Mouse (Mus musculus) neural tube, embryonic 10.5 days (tissue): ENCODE data around the gene Ccdc82.

Experiments used
- DNase-seq: peaks from one replicate; pipeline ENCODE4 v3.0.0-alpha.2; 2017; ENCODE audit warnings: low spot score; ENCODE audit errors: extremely low spot score

Ccdc82 gene

DNA sequence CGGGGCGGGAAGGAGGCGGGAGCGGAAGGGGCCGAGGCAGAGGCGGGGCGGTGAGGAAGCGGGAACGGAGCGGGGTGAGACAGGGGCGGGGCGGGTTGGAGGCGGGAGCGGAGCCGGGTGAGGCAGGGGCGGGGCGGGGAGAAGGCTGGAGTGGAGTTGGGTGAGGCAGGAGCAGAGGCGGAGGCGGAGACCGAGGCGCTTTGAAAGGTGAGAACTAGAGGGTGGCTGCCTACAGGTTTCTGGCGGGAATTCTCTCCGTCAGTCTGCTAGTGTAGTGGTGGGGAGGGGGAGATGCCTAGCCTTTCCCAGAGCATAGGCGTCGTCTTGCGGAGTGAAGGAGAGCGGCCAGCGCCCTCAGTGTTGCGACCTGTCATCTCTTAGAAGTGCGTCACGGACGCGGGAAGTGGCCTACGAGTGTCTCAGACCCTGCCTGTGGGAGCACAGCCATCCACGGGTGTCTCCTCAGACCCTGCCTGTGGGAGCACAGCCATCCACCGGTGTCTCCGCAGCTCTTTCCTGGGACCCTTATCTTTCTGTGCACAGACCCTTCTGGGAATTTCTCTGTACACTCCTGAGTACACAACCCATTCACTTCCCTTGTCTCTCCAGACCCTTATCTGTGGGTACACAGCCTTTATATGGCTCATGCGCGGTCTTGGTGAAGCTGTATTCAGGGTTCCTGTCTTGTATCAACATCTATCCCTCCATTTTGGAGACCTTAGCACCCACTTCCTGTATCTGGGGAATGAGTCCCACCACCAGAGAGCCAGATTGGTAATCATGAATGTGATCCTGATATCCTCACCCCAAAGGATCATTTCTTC is at the start of gene Ccdc82:
Ccdc82 (plus strand) TSS at position 141 of the 824 bp plus-strand sequence.
- peak; percentile 92 for DNase-seq

DNA sequence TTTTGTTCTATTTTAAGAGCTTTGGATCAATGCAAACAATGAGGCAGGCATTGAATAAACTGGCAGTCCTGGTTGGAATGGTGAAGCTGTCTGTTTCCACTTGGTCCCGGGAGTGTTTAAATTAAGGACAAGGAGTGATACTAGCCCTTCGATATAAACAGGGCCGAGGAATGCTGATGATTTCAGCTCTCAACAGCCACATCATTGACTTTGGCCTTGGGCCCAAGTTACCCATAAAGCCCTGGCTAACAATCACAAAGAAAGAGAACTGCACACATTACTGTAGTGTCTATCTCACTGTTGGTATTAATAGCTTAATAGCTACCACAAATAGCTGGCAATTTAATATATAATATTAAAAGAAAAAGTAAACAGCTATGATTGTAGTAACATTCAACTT is 46.7 kb upstream of the Ccdc82 start:
- no peak for DNase-seq

DNA sequence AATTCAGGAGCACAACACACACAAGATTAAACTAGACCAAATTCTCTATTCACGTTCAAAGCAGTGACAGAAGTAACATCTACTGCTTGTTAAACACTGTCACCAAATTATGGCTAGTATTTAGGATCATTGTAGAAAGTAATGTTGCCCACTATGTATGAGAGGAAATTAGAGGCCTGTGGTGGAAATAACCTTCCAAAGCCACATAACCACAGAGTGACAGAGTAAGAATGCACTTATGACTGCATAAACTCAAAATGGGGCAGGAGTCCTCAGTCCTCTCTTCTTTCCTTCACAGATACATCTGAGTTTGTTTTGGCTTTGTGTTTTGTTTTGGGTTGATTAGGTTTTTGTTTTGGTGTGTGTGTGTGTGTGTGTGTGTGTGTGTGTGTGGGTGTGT is 43.6 kb upstream of the Ccdc82 start:
- no peak for DNase-seq

DNA sequence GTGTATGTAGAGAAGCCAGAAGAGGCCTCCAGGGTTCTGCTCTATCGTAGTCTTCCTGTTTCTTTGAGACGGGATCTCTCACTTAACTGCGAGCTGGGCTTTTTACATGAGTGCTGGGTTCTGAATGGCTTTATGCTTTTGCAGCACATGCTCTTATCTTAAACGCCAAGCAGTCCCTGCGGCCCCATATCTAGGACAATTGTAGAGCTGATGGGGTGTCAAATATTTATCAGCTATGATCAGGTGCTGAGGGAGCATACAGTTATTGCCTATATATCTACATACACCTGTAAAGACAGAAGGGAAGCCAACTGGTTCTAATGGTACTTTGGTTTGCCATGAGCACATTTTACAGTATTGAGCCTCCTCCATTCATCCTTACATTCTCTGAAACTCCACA is 43.1 kb upstream of the Ccdc82 start:
- no peak for DNase-seq

DNA sequence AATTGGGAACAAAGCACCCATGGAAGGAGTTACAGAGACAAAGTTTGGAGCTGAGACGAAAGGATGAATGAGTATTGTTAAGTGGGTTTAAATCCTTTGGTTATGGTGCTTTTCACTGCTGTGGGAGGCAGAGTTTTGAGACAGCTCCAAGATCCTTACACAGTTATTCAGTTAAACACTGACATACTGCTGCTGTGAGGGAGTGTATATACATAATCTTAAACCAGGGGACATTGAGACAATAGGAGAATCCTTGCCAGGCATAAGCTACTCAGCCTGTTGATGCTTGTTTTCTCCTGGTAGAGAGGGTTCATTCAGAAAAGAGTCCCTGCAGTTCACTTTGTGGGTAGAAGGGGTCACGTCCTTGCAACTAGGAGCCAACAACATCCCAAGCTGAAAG is 40.4 kb upstream of the Ccdc82 start:
- no peak for DNase-seq

DNA sequence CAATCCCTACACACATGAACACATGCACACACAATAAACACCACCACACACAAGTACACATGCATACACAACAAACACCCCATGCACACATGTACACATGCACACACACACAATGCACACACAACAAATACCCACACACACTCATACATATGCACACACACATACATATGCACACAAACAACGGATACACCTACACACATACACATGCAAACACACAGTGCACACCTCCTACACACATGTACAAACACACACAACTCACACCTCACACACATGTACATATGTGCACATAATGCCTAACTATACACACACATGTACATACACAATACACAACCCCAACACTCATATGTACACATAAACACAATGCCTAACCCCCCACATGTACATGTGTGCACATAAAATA is 20.9 kb upstream of the Ccdc82 start:
- DNase-seq, result no peak

DNA sequence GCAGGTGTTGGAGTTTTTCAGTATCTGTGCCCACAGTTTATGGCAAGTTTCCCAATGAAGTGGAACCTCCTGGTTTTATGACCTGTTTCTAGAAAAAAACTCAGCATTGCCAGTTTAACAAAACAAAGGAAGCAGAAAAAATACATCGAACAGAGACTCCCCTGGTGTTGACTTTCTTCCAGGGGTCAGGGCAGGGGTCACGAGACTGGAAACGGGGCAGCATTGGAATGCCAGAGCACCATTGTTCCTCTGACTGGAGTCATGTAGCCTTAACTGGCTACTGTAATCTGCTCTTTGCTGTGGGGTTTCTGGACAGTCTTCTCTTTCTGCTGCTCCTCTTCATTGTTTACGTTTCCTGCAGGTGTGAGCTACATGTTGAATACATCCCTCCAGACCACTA is 16.2 kb upstream of the Ccdc82 start:
- peak; percentile 26 for DNase-seq

DNA sequence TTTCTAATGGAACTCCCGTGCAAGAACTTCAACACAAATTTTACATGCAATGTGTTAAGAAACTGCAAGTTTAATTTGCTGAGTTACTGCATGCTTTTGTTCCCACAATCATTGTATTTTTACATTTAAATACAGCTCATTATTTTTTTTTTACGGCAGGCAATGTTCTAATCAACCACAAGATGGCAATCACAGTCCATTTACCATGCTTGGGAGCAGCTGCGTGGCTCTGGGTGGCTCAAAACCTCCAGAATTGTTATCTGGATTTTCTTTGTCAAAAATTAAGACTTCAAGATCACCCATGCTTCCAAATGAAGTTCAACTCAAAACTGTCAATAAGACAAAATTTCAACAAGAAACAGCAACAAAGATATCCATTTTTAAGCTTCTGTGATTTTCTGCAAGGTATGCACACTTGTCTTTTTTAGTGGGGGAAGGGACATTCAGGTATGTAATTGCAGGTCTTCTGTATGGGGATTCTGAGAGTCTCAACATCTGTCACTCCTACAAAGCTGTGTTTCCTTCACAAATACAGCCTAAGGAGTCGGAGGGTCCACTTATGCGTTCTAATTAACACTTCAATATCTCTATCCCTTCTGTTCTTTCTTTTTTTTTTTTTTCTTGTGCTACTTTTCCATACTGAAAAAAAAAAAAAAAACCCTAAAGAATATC is 15.1 kb upstream of the Ccdc82 start:
- no peak for DNase-seq

DNA sequence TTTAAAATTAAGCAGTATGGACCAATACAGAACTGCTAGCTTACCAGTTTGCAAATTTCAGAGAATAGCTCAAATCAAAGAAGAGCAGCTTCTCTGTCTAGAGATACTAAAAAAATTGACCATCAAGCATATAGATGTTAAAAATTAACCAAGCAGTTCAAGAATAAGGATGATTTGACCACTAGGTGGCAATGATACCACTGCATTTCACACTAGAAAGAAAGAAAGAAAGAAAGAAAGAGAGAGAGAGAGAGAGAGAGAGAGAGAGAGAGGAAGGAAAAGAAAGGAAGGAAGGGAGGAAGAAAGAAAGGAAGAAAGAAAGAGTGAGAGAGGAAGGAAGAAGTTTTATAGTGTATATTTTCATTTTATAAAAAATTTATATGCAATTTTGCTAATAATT is 4.4 kb upstream of the Ccdc82 start:
- no peak for DNase-seq

DNA sequence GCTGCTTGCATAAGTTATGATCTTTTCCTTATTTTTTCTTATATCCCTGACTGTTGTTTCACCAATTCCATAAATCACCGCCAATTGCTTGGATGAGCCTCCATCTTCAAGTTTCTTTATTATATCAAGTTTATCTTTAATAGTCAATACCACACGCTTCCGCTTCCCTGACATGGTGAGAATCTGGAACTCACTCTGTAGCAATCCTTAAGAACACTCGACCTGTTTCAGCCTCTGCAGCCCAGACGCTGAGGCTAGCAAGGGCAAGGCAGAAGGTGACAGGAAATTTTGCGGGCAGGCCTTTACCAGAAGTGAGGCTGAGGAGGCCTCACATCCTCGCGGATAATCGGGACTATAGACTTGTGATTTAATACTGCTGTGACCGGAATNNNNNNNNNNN is 1.3 kb upstream of the Ccdc82 start, which contains the start of gene Jrkl:
Jrkl (minus strand) TSS at position 349 of the 400 bp plus-strand sequence.
- DNase-seq, result peak; percentile 42

DNA sequence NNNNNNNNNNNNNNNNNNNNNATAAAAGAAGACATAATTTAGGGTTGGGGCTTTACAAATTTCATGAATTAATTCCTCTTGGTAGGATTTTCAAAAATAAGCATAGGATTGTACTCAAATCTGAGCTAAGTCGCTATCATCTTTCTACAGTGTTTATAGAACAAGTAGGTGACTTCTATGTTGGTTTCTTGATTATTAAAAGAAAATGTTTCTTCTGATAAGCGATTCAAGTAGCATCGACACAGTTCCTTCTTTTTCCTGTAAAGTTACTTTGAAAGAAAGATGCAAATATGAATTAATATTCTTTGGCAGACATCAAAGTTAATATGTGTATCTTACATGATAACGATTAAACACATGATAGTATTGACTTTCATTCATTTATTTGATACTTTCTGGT is 1.3 kb downstream of the Ccdc82 start:
- no peak for DNase-seq

DNA sequence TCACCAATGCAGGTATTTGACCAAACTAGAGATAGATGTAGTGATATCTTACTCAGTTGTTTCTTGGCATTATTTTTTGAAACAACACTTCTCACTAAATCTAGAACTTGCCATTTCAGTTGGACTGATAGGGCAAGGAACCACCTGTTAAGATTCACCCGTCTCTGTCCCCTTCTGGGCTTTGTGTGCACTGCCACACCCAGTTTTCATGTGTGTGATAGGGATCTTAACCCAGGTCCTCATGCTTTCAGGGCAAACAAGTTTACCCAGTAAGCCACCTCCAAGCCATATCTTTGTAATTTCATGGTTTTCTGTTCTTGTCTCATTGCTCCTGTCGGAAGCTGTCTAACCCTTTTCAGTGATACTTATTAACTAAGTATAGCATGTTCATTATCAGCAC is 4.5 kb downstream of the Ccdc82 start:
- no peak for DNase-seq

DNA sequence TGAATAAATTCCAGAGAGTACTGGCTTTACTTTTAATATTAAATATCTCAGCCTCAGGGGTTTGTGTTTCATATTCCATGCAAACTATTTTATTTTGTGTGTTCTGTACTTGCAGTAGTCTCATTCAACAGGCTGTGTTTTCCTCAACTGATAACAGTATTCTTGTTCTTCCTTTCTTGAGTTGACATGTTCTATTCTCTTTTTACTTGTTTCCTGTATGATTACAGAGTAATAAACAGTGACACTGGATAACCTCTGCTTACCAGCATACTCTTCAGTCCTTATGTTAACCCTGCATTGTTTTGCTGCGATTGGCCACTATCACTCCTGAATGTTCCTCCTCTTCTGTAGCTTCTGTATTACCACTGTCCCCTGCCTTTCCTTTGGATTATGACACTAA is 10.0 kb downstream of the Ccdc82 start:
- no peak for DNase-seq

DNA sequence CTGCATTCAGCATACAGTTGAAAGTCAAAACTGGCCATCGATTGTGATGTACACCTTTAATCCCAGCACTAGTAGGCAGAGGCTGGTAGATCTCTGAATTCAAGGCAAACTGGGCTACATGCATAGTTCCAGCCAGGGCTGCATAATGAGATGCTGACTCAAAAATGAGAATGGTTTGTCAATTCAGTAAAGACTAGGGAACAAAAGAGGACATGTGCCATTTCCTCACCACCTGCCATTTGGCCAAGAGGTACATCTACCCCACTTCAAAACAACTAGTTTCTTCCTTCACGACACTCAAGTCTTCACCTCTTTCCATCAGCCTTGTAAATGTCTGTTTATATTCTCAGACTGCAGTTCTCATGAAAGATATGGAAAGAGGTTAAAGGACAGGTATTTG is 11.4 kb downstream of the Ccdc82 start:
- DNase-seq, result no peak

DNA sequence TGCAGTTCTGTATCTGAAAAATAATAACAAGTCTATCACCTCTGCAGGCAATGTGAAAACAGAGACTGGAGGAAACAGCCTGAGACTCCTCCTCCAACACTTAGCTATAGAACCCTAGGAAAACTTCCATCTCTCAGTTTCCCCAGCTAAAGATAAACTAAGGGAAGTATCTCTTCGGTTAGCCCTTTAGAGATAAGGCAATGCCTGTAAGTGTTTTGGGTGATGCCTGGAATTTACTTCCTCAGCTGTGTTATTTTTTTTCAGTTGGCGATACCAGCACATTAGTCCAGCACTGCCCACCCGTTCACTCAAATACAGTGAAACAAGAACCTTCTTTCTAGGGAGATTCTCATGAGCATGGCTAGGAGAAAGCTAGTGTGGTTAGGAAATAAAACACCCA is 14.2 kb downstream of the Ccdc82 start:
- DNase-seq, result no peak

DNA sequence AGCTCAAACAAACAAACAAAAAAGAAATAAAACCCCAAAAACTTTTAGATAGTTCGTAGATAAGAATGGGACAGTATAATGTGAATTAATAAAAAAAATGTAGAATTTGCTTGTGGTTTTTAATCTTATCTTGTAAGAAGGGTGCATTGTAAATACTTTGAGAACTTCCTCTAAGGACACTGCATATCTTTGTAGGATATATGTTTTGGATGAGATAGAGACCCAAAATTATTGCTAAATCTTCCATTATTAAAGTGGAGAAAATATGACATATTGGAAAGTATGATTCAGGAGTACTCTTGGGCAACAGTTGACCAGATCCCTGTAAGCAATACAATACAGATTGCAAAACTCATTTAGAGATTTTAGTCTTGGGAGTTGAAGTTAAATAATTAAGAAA is 26.5 kb downstream of the Ccdc82 start:
- no peak for DNase-seq

DNA sequence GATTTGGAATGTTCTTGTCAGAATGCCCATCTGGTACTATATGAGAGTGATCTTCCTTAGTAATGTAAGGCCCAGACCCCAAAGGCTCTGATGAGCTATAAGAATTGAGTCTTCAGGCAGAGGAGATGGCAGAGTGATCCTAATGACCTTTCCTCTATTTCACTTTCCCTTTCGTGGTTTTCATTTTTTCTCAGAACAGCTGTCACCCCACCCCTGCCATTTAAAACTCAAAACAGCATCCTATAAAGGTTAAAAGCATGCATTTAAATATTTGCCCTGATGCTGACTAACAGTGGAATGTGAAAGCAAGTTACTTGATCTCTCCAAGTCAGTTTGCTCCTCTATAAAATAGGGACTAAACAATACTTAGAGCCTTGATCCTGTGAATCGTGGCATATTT is 40.7 kb downstream of the Ccdc82 start:
- DNase-seq, result no peak

DNA sequence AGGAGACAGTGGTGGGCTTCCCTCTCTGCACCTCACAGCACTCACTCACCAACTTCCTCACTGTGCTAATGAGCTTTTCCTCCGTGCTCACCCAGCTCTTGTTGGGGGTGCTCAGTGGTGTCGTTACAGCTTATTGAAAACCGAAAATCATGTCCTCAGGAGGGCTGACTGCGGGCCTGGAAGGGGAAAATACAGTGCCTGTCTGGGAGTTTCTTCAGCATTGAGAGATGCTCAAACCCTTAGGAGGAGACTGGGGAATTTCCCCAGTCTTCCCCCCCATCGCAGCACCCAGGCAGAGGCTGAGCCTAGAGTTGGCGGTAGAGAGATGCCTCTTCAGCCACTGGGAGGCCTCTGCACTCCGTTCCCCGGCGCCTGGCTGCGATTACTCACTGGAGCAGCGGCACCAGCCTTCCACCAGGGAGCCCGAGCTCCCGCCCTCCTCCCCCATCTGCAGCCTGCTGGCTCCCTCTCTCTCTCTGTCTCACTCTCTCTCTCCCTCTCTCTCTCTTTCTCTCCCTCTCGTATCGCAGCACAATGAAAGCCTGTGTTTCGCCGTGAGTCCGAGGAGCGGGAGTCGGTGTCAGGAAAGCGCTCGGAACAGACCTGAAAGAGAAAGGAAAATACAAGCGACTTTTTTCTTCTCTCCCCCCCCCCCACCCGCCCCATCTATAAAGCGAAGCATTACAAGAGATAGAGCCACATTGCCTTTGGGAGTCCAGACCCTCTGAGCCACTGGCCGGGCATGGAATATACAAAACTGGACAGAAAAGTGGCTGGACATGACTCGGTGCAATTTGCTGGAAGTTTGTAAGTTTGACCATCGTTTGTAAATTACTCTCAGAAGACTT is 49.7 kb downstream of the Ccdc82 start:
- peak; percentile 90 for DNase-seq

DNA sequence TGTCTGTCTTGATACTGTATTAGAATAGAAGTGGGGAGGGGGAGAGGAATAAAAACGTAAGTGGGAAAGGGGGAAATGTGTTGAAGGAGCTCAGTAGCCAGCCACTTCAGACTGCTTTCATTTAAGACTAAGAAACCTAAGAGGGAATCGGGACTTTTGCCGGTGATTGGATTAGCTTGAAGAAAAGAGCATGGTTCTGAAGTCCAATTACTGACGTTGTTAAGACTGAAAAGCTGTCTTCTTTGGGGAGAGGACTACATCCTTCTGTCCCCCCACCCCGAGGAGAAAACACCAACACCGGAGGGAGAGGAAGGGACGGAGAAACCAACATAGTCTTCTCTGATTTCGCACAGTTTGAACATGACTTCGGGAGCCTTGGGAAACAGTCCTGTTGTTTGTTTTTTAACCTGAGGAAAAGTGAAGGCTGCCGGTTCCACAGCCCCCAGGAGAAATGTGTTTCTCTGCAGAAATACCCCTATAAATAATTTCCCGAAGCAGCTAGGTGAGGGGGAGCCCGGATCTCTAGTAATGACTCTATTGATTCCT is 50.4 kb downstream of the Ccdc82 start:
- peak; percentile 47 for DNase-seq

DNA sequence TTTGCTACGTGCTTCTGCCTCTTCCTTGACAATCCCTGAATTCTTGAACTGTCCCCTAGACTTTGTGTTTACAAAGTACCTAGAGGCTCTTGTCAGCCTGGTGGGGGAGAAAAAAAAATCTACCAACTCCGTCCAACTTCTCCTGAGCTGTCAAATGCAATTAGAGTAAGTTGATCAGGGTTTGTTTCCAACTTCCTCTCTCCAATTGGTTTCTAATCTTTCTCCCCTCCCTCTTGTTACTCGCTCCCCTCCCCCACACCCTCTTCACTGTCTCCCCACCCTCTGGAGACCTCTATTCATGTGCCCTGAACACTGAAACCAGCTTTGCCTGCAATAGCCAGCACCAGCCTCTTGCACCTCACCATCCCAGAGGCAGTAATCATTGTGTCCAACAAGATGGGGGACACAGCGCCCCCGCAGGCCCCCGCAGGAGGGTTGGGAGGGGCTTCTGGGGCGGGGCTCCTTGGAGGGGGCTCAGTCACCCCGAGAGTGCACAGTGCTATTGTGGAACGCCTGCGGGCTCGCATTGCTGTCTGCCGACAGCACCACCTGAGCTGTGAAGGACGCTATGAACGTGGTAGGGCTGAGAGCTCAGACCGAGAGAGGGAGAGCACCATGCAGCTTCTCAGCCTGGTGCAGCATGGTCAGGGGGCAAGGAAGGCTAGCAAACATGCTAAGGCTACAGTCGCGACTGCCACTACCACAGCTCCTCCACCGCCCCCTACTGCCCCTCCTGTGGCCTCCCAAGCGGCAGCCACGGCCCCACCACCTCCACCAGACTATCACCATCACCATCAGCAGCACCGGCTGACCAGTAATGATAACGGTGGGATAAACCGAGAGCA is 51.1 kb downstream of the Ccdc82 start, which contains the start of gene Maml2:
Maml2 (plus strand) TSS at position 290 of the 845 bp plus-strand sequence.
- DNase-seq, result peak; percentile 75

DNA sequence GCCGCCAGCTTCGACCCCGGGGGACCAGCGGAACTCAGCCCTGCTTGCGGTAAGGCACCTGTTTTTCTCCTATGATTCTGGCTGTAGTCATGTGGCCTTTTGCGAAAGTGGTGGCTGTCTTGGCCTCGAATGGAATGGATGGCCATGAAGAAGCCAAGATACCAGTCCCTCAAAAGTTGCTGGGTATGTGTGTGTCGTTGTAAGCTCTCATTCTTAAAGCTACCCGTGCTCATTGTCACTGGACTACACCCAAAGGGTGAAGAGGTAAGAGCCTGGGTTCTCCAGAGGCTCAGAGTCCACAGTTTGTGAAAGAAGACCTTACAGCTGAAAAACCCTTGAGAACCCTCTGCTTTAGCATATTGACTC is 51.7 kb downstream of the Ccdc82 start:
- DNase-seq, result no peak
